Mouse (Mus musculus) heart, embryonic 12.5 days (tissue): ENCODE data around the gene Ss18l2. TPM values are rescaled to one million over a fixed set of nuclear protein-coding genes. Genes with fewer than 3 reads are reported as not detected.
A peak's percentile ranks its signal among the peaks of the same experiment; 100 is the strongest.

Source experiments
- ATAC-seq: fragments of 200-750 bp; cut with Nextera tagmentation; 2 replicates; pipeline ENCODE4 v1.8.0; 2017; ENCODE audit warnings: moderate TSS enrichment, moderate library complexity; ENCODE audit not compliant: insufficient number of reproducible peaks, low FRiP score
- H3K27ac ChIP-seq: fragments of 300-500 bp; sonication (generic); 2 replicates; pipeline ENCODE4 v1.5.1; 2016; ENCODE audit warnings: mild to moderate bottlenecking, moderate library complexity; ENCODE audit not compliant: poor library complexity, severe bottlenecking
- H3K27me3 ChIP-seq: fragments of 300-500 bp; sonication (generic); replicated peaks from 2 replicates; pipeline ENCODE4 v1.6.1; 2016; ENCODE audit warnings: mild to moderate bottlenecking, moderate library complexity
- H3K36me3 ChIP-seq: fragments of 300-500 bp; sonication (generic); 2 replicates; pipeline ENCODE4 v1.6.1; 2016; ENCODE audit warnings: mild to moderate bottlenecking, moderate library complexity
- H3K4me1 ChIP-seq: fragments of 300-500 bp; sonication (generic); replicated peaks from 2 replicates; pipeline ENCODE4 v1.6.1; 2016; ENCODE audit warnings: mild to moderate bottlenecking
- H3K4me2 ChIP-seq: fragments of 300-500 bp; sonication (generic); 2 replicates; pipeline ENCODE4 v1.6.1; 2016; ENCODE audit warnings: mild to moderate bottlenecking, moderate library complexity
- H3K4me3 ChIP-seq: fragments of 300-500 bp; sonication (generic); 2 replicates; pipeline ENCODE4 v1.5.1; 2016; ENCODE audit warnings: mild to moderate bottlenecking
- H3K9ac ChIP-seq: fragments of 300-500 bp; sonication (generic); 2 replicates; pipeline ENCODE4 v1.6.1; 2016; ENCODE audit warnings: mild to moderate bottlenecking, moderate library complexity
- H3K9me3 ChIP-seq: fragments of 300-500 bp; sonication (generic); replicated peaks from 2 replicates; pipeline ENCODE4 v1.6.1; 2016; ENCODE audit warnings: mild to moderate bottlenecking, moderate library complexity
- WGBS: fragments of 180-500 bp; shearing (Covaris S2); methylation state at CpG from one replicate; pipeline ENCODE4 v1.1.7; 2016; 5-methylcytosine and 5-hydroxymethylcytosine counted together
- polyA plus RNA-seq: library from polyadenylated mRNA; unstranded; fragments of >200 nt; fragmentation: Nextera tagmentation; extraction: Ambion mirVana; gene quantifications from 2 replicates; pipeline ENCODE4 v1.2.1, GENCODE M21; 2016

The Ss18l2 gene
- polyA plus RNA-seq, 1 experiment from 2014 or later, result 145 TPM

- Histone ChIP-seq H3K27me3 (no peaks in the 10 kb centered on the region), H3K27ac (peak overlapping the region; percentile 36; the same call in 1 of the 2 replicates), H3K4me1 (peaks cover 35% of the 10 kb centered on the region), H3K9ac (peak overlapping the region; percentile 68), H3K4me2 (peak overlapping the region; percentile 74), H3K36me3 (0 out of 2 replicates have a peak, but pooled peaks cover 3% of the 10 kb centered on the region), H3K4me3 (peak overlapping the region; percentile 82), H3K9me3 (no peaks in the 10 kb centered on the region)
- ATAC-seq, result no peak
- WGBS, result 42% methylated on average over 11 of the region's 11 CpGs
Measured at GRCm38 (mm10) chr9:121704261-121704645, 5.9 kb upstream of the Ss18l2 start.

GRCm38 (mm10) chr9:121704646-121705625 is 5.2 kb upstream of the Ss18l2 start, which contains the start of gene Sec22c:
Gene Sec22c, minus strand, starts transcription at chr9:121705490.
- H3K4me3 ChIP-seq, result peak within 1 kb of the TSS; percentile 82
- H3K4me1 ChIP-seq, result peaks cover 40% of the 10 kb centered on the region
- peak within 1 kb of the TSS; percentile 68 for H3K9ac ChIP-seq
- no peaks in the 10 kb centered on the region for H3K9me3 ChIP-seq
- H3K4me2 ChIP-seq, result peak within 1 kb of the TSS; percentile 74
- peak; percentile 99 for ATAC-seq
- peak within 1 kb of the TSS; percentile 36 for H3K27ac ChIP-seq
- no peaks in the 10 kb centered on the region for H3K27me3 ChIP-seq
- H3K36me3 ChIP-seq, result no peaks in the 10 kb centered on the region
- 1% methylated on average over 67 of the region's 69 CpGs for WGBS

- H3K4me2 ChIP-seq, result peak overlapping the region; percentile 74
- H3K9me3 ChIP-seq, result no peaks in the 10 kb centered on the region
- 0 out of 2 replicates have a peak overlapping the region, but pooled peaks have one; percentile 68 for H3K9ac ChIP-seq
- 72% methylated on average over 6 of the region's 6 CpGs for WGBS
- H3K4me1 ChIP-seq, result peaks cover 42% of the 10 kb centered on the region
- H3K27me3 ChIP-seq, result no peaks in the 10 kb centered on the region
- no peaks in the 10 kb centered on the region for H3K36me3 ChIP-seq
- no peak overlapping the region for H3K4me3 ChIP-seq
- H3K27ac ChIP-seq, result 0 out of 2 replicates have a peak overlapping the region, but pooled peaks have one; percentile 36
- ATAC-seq, result no peak
Measured at GRCm38 (mm10) chr9:121706029-121706675, 4.0 kb upstream of the Ss18l2 start.

- no peak overlapping the region for H3K27ac ChIP-seq
- no peak for ATAC-seq
- peaks cover 4% of the 10 kb centered on the region for H3K36me3 ChIP-seq
- no peak overlapping the region for H3K4me3 ChIP-seq
- H3K4me2 ChIP-seq, result no peak overlapping the region
- H3K4me1 ChIP-seq, result peaks cover 53% of the 10 kb centered on the region
- no peaks in the 10 kb centered on the region for H3K9me3 ChIP-seq
- WGBS, result 44% methylated on average over 6 of the region's 6 CpGs
- no peak overlapping the region for H3K9ac ChIP-seq
- no peaks in the 10 kb centered on the region for H3K27me3 ChIP-seq
Measured at GRCm38 (mm10) chr9:121707801-121708200, 2.3 kb upstream of the Ss18l2 start.

- Histone ChIP-seq H3K4me3 (no peak overlapping the region), H3K36me3 (peaks cover 13% of the 10 kb centered on the region), H3K4me2 (no peak overlapping the region), H3K27me3 (no peaks in the 10 kb centered on the region), H3K4me1 (peaks cover 48% of the 10 kb centered on the region), H3K9me3 (no peaks in the 10 kb centered on the region), H3K27ac (no peak overlapping the region), H3K9ac (no peak overlapping the region)
- ATAC-seq, result no peak
- 60% methylated on average over 7 of the region's 7 CpGs for WGBS
Measured at GRCm38 (mm10) chr9:121708506-121709486, 1.3 kb upstream of the Ss18l2 start.

- Histone ChIP-seq H3K9me3 (no peaks in the 10 kb centered on the region), H3K27me3 (no peaks in the 10 kb centered on the region), H3K27ac (peak overlapping the region; percentile 100), H3K4me1 (peaks cover 36% of the 10 kb centered on the region), H3K4me3 (peak overlapping the region; percentile 94), H3K36me3 (peaks cover 16% of the 10 kb centered on the region), H3K9ac (peak overlapping the region; percentile 97), H3K4me2 (peak overlapping the region; percentile 89)
- ATAC-seq, result peak; percentile 62
- WGBS, result under 1% methylated on average over 18 of the region's 18 CpGs
Measured at GRCm38 (mm10) chr9:121710584-121710975, 451 bp downstream of the Ss18l2 start.

- peaks cover 25% of the 10 kb centered on the region for H3K36me3 ChIP-seq
- no peak overlapping the region for H3K9ac ChIP-seq
- H3K4me2 ChIP-seq, result no peak overlapping the region
- H3K27me3 ChIP-seq, result no peaks in the 10 kb centered on the region
- no peak overlapping the region for H3K27ac ChIP-seq
- H3K4me3 ChIP-seq, result no peak overlapping the region
- H3K9me3 ChIP-seq, result 0 out of 2 replicates have a peak, but pooled peaks cover 7% of the 10 kb centered on the region
- ATAC-seq, result no peak
- peaks cover 16% of the 10 kb centered on the region for H3K4me1 ChIP-seq
- 77% methylated on average over 2 of the region's 2 CpGs for WGBS
Measured at GRCm38 (mm10) chr9:121717048-121717447, 6.9 kb downstream of the Ss18l2 start.

GRCm38 (mm10) chr9:121718070-121718705 is 8.1 kb downstream of the Ss18l2 start:
- ATAC-seq, result no peak
- Histone ChIP-seq H3K9ac (peak overlapping the region; percentile 74), H3K27me3 (no peaks in the 10 kb centered on the region), H3K27ac (peak overlapping the region; percentile 100), H3K4me3 (peak overlapping the region; percentile 100), H3K36me3 (peaks cover 17% of the 10 kb centered on the region), H3K9me3 (0 out of 2 replicates have a peak, but pooled peaks cover 7% of the 10 kb centered on the region), H3K4me2 (peak overlapping the region; percentile 80), H3K4me1 (peaks cover 14% of the 10 kb centered on the region)
- 67% methylated on average over 15 of the region's 15 CpGs for WGBS

- Histone ChIP-seq H3K36me3 (peaks cover 12% of the 10 kb centered on the region; the same call in 1 of the 2 replicates), H3K4me3 (peak within 1 kb of the TSS; percentile 100), H3K4me2 (peak within 1 kb of the TSS; percentile 80), H3K27me3 (no peaks in the 10 kb centered on the region), H3K27ac (peak within 1 kb of the TSS; percentile 100), H3K4me1 (peaks cover 14% of the 10 kb centered on the region), H3K9ac (peak within 1 kb of the TSS; percentile 99), H3K9me3 (0 out of 2 replicates have a peak, but pooled peaks cover 7% of the 10 kb centered on the region)
- WGBS, result under 1% methylated on average over 61 of the region's 61 CpGs
- peak; percentile 99 for ATAC-seq
Measured at GRCm38 (mm10) chr9:121718792-121719318, 8.7 kb downstream of the Ss18l2 start, which contains the start of gene Nktr. Gene Nktr, plus strand, starts transcription at chr9:121719169.
